Mouse (Mus musculus) hindlimb bud, embryonic 11.5 days (tissue): ENCODE data around the gene Fggy.

Experiments
- DNase-seq: peaks from one replicate; pipeline ENCODE4 v3.0.0-alpha.2; 2012; ENCODE audit warnings: low read depth, low spot score; ENCODE audit errors: extremely low spot score

Fggy gene

GRCm38 (mm10) chr4:95772663-95773062 lies 215.4 kb downstream of the Fggy start:
- DNase-seq = no peak

GRCm38 (mm10) chr4:95775574-95775973 lies 218.3 kb downstream of the Fggy start:
- DNase-seq = no peak

GRCm38 (mm10) chr4:95777839-95778238 lies 220.5 kb downstream of the Fggy start:
- DNase-seq = no peak

- DNase-seq = no peak
Observed at GRCm38 (mm10) chr4:95778528-95778927, 221.2 kb downstream of the Fggy start.

- DNase-seq = no peak
Observed at GRCm38 (mm10) chr4:95784146-95784895, 227.0 kb downstream of the Fggy start.

GRCm38 (mm10) chr4:95787609-95788008 lies 230.3 kb downstream of the Fggy start:
- DNase-seq = no peak

- DNase-seq = no peak
Observed at GRCm38 (mm10) chr4:95788867-95789266, 231.6 kb downstream of the Fggy start.

GRCm38 (mm10) chr4:95791913-95792475 lies 234.7 kb downstream of the Fggy start:
- no peak for DNase-seq

GRCm38 (mm10) chr4:95793647-95794328 lies 236.5 kb downstream of the Fggy start:
- no peak for DNase-seq

- DNase-seq = no peak
Observed at GRCm38 (mm10) chr4:95794651-95795050, 237.3 kb downstream of the Fggy start.

GRCm38 (mm10) chr4:95795283-95795682 lies 238.0 kb downstream of the Fggy start:
- DNase-seq = no peak

GRCm38 (mm10) chr4:95819650-95820049 lies 262.3 kb downstream of the Fggy start:
- no peak for DNase-seq

- peak; percentile 94 for DNase-seq
Observed at GRCm38 (mm10) chr4:95821906-95822579, 264.7 kb downstream of the Fggy start.

GRCm38 (mm10) chr4:95828164-95828563 lies 270.9 kb downstream of the Fggy start:
- DNase-seq = no peak

- DNase-seq = no peak
Observed at GRCm38 (mm10) chr4:95830320-95830719, 273.0 kb downstream of the Fggy start.

- DNase-seq = no peak
Observed at GRCm38 (mm10) chr4:95839860-95840259, 282.6 kb downstream of the Fggy start.

- DNase-seq = no peak
Observed at GRCm38 (mm10) chr4:95840389-95841053, 283.2 kb downstream of the Fggy start.

- DNase-seq = no peak
Observed at GRCm38 (mm10) chr4:95845981-95846617, 288.8 kb downstream of the Fggy start.

GRCm38 (mm10) chr4:95847219-95847618 lies 289.9 kb downstream of the Fggy start:
- DNase-seq = no peak

- no peak for DNase-seq
Observed at GRCm38 (mm10) chr4:95847664-95848063, 290.4 kb downstream of the Fggy start.

- no peak for DNase-seq
Observed at GRCm38 (mm10) chr4:95849497-95849896, 292.2 kb downstream of the Fggy start.
